Mouse (Mus musculus) lung, embryonic 16.5 days (tissue): ENCODE data around the gene Ccm2. TPM values are rescaled to one million over a fixed set of nuclear protein-coding genes. Genes with fewer than 3 reads are reported as not detected.

ENCODE experiments used
- ATAC-seq: fragments of 200-750 bp; cut with Nextera tagmentation; 2 replicates; pipeline ENCODE4 v1.8.0; 2017; ENCODE audit warnings: low read depth, mild to moderate bottlenecking, moderate library complexity
- H3K27ac ChIP-seq: fragments of 300-500 bp; sonication (generic); 2 replicates; pipeline ENCODE4 v1.5.1; 2014; ENCODE audit warnings: mild to moderate bottlenecking, control low read depth, low read length
- H3K27me3 ChIP-seq: fragments of 300-500 bp; sonication (generic); 2 replicates; pipeline ENCODE4 v1.6.1; 2014; ENCODE audit warnings: low read depth, low read length, mixed read lengths; ENCODE audit not compliant: control insufficient read depth, insufficient read depth
- H3K36me3 ChIP-seq: fragments of 300-500 bp; sonication (generic); 2 replicates; pipeline ENCODE4 v1.6.1; 2014; ENCODE audit warnings: low read length; ENCODE audit not compliant: control insufficient read depth, insufficient read depth
- H3K4me1 ChIP-seq: fragments of 300-500 bp; sonication (generic); replicated peaks from 2 replicates; pipeline ENCODE4 v1.6.1; 2014; ENCODE audit warnings: low read length, mixed read lengths; ENCODE audit not compliant: control insufficient read depth, insufficient read depth
- H3K4me2 ChIP-seq: fragments of 300-500 bp; sonication (generic); 2 replicates; pipeline ENCODE4 v1.6.1; 2014; ENCODE audit warnings: low read depth, low read length, control low read depth
- H3K4me3 ChIP-seq: fragments of 300-500 bp; sonication (generic); 2 replicates; pipeline ENCODE4 v1.5.1; 2014; ENCODE audit warnings: mild to moderate bottlenecking, low read length, control low read depth
- H3K9ac ChIP-seq: fragments of 300-500 bp; sonication (generic); 2 replicates; pipeline ENCODE4 v1.6.1; 2014; ENCODE audit warnings: low read length, control low read depth
- H3K9me3 ChIP-seq: fragments of 300-500 bp; sonication (generic); 2 replicates; pipeline ENCODE4 v1.6.1; 2016; ENCODE audit warnings: low read length; ENCODE audit not compliant: control insufficient read depth
- WGBS: fragments of 180-500 bp; shearing (Covaris S2); extraction: QIAGEN DNeasy Blood & Tissue Kit; methylation state at CpG from one replicate; pipeline ENCODE4 v1.1.7; 2014; 5-methylcytosine and 5-hydroxymethylcytosine counted together
- polyA plus RNA-seq: library from polyadenylated mRNA; unstranded; fragments of >200 nt; fragmentation: Nextera tagmentation; extraction: Ambion mirVana; gene quantifications from 2 replicates; pipeline ENCODE4 v1.2.1, GENCODE M21; 2015

Ccm2 gene
- polyA plus RNA-seq = 79.1 and 79.3 TPM in 2 replicates

- peak within 1 kb of the TSS; percentile 90 for H3K9ac ChIP-seq
- 0% methylated on average over 29 of the region's 57 CpGs for WGBS
- H3K27me3 ChIP-seq = no peaks in the 10 kb centered on the region
- 0 out of 2 replicates have a peak, but pooled peaks cover 2% of the 10 kb centered on the region for H3K36me3 ChIP-seq
- peak within 1 kb of the TSS; percentile 86 for H3K4me3 ChIP-seq
- H3K27ac ChIP-seq = peak within 1 kb of the TSS; percentile 96
- peaks cover 9% of the 10 kb centered on the region for H3K4me1 ChIP-seq
- H3K9me3 ChIP-seq = no peaks in the 10 kb centered on the region
- peak within 1 kb of the TSS; percentile 75 for H3K4me2 ChIP-seq
- ATAC-seq = peak; percentile 97
Measured at GRCm38 (mm10) chr11:6546205-6547013, at the start of gene Ccm2. Gene Ccm2, plus strand, starts transcription at chr11:6546887.

GRCm38 (mm10) chr11:6497311-6497948 is 49.3 kb upstream of the Ccm2 start:
- ATAC-seq = no peak

GRCm38 (mm10) chr11:6502506-6502905 is 44.2 kb upstream of the Ccm2 start:
- Histone ChIP-seq H3K36me3 (no peaks in the 10 kb centered on the region), H3K9me3 (no peaks in the 10 kb centered on the region), H3K27me3 (no peaks in the 10 kb centered on the region), H3K4me1 (no peaks in the 10 kb centered on the region), H3K4me2 (no peak overlapping the region), H3K9ac (no peak overlapping the region), H3K27ac (no peak overlapping the region), H3K4me3 (no peak overlapping the region)
- ATAC-seq = no peak
- 93% methylated on average over 2 of the region's 2 CpGs for WGBS

More at GRCm38 (mm10) chr11:6497311-6497948, 49.3 kb upstream of the Ccm2 start:
- Histone ChIP-seq H3K9me3 (no peaks in the 10 kb centered on the region), H3K27ac (no peak overlapping the region), H3K9ac (no peak overlapping the region), H3K36me3 (no peaks in the 10 kb centered on the region), H3K4me3 (no peak overlapping the region), H3K4me1 (no peaks in the 10 kb centered on the region), H3K4me2 (no peak overlapping the region), H3K27me3 (no peaks in the 10 kb centered on the region)
- 76% methylated on average over 12 of the region's 12 CpGs for WGBS

- Histone ChIP-seq H3K9me3 (no peaks in the 10 kb centered on the region), H3K36me3 (no peaks in the 10 kb centered on the region), H3K4me3 (no peak overlapping the region), H3K4me2 (no peak overlapping the region), H3K9ac (no peak overlapping the region), H3K27ac (peak overlapping the region; percentile 62), H3K27me3 (no peaks in the 10 kb centered on the region), H3K4me1 (no peaks in the 10 kb centered on the region)
- ATAC-seq = no peak; the same call in 1 of the 2 replicates
- 63% methylated on average over 3 of the region's 3 CpGs for WGBS
Measured at GRCm38 (mm10) chr11:6504226-6504625, 42.5 kb upstream of the Ccm2 start.

- Histone ChIP-seq H3K27me3 (no peaks in the 10 kb centered on the region), H3K4me3 (no peak overlapping the region), H3K9me3 (no peaks in the 10 kb centered on the region), H3K4me1 (no peaks in the 10 kb centered on the region), H3K4me2 (no peak overlapping the region), H3K9ac (no peak overlapping the region), H3K27ac (peak overlapping the region; percentile 62), H3K36me3 (no peaks in the 10 kb centered on the region)
- peak; percentile 80 for ATAC-seq
- 45% methylated on average over 6 of the region's 6 CpGs for WGBS
Measured at GRCm38 (mm10) chr11:6504689-6505088, 42.0 kb upstream of the Ccm2 start.

GRCm38 (mm10) chr11:6506516-6506915 is 40.2 kb upstream of the Ccm2 start:
- no peaks in the 10 kb centered on the region for H3K27me3 ChIP-seq
- no peak overlapping the region for H3K27ac ChIP-seq
- H3K4me1 ChIP-seq = no peaks in the 10 kb centered on the region
- H3K9me3 ChIP-seq = no peaks in the 10 kb centered on the region
- H3K36me3 ChIP-seq = no peaks in the 10 kb centered on the region
- ATAC-seq = no peak
- WGBS = 64% methylated on average over 9 of the region's 9 CpGs
- no peak overlapping the region for H3K4me2 ChIP-seq
- H3K9ac ChIP-seq = no peak overlapping the region
- H3K4me3 ChIP-seq = no peak overlapping the region

- Histone ChIP-seq H3K4me2 (no peak overlapping the region), H3K4me1 (no peaks in the 10 kb centered on the region), H3K27ac (no peak overlapping the region), H3K27me3 (no peaks in the 10 kb centered on the region), H3K9me3 (no peaks in the 10 kb centered on the region), H3K4me3 (no peak overlapping the region), H3K9ac (no peak overlapping the region), H3K36me3 (no peaks in the 10 kb centered on the region)
- no peak for ATAC-seq
- WGBS = 56% methylated on average over 1 of the region's 1 CpGs
Measured at GRCm38 (mm10) chr11:6508269-6508876, 38.3 kb upstream of the Ccm2 start.

GRCm38 (mm10) chr11:6514837-6515236 is 31.9 kb upstream of the Ccm2 start:
- H3K27ac ChIP-seq = no peak overlapping the region
- H3K9ac ChIP-seq = no peak overlapping the region
- 29% methylated on average over 7 of the region's 7 CpGs for WGBS
- H3K4me2 ChIP-seq = no peak overlapping the region
- H3K27me3 ChIP-seq = no peaks in the 10 kb centered on the region
- H3K9me3 ChIP-seq = no peaks in the 10 kb centered on the region
- no peak overlapping the region for H3K4me3 ChIP-seq
- ATAC-seq = peak; percentile 76
- H3K4me1 ChIP-seq = peaks cover 3% of the 10 kb centered on the region; the same call in 1 of the 2 replicates
- no peaks in the 10 kb centered on the region for H3K36me3 ChIP-seq

GRCm38 (mm10) chr11:6519491-6520033 is 27.1 kb upstream of the Ccm2 start:
- H3K27ac ChIP-seq = no peak overlapping the region
- H3K4me1 ChIP-seq = peaks cover 3% of the 10 kb centered on the region; the same call in 1 of the 2 replicates
- no peaks in the 10 kb centered on the region for H3K9me3 ChIP-seq
- H3K4me2 ChIP-seq = no peak overlapping the region
- H3K27me3 ChIP-seq = no peaks in the 10 kb centered on the region
- H3K9ac ChIP-seq = no peak overlapping the region
- 64% methylated on average over 11 of the region's 11 CpGs for WGBS
- no peaks in the 10 kb centered on the region; the same call in 1 of the 2 replicates for H3K36me3 ChIP-seq
- ATAC-seq = no peak
- no peak overlapping the region for H3K4me3 ChIP-seq
